Mouse (Mus musculus) heart, adult 2 months (tissue): ENCODE results near the gene Atrip.

Source experiments
- CTCF ChIP-seq: fragments of 200-600 bp; IDR thresholded peaks from 2 replicates; pipeline ENCODE4 v1.8.1; 2022; ENCODE audit warnings: antibody characterized with exemption, mild to moderate bottlenecking, moderate library complexity
- EP300 ChIP-seq: fragments of 200-500 bp; IDR thresholded peaks from 2 replicates; pipeline ENCODE4 v1.6.1; 2011; ENCODE audit warnings: low read depth, low read length, control low read depth; ENCODE audit not compliant: insufficient read depth
- POLR2A ChIP-seq: fragments of 200-500 bp; IDR thresholded peaks from 2 replicates; pipeline ENCODE4 v1.6.1; 2011; ENCODE audit warnings: mild to moderate bottlenecking, low read depth, low read length, control low read depth; ENCODE audit not compliant: insufficient read depth

- no peak for TF ChIP-seq CTCF
- no peak for TF ChIP-seq POLR2A
- TF ChIP-seq EP300: no peak
These were observed 47.0 kb upstream of the Atrip start for GRCm38 (mm10) chr9:109120956-109121355.
